Mouse (Mus musculus) lung, adult 2 months (tissue): ENCODE data around the gene Pou6f1. TPM values are rescaled to one million over a fixed set of nuclear protein-coding genes. Genes with fewer than 3 reads are reported as not detected.
"Not testable (repeated sequence)": the region's sequence is repeated elsewhere in the genome, so short reads cannot be mapped to it uniquely, and the experiment has no call there.

Source experiments
- DNase-seq: peaks from one replicate; pipeline ENCODE4 v3.0.0; 2022
- H3K4me1 ChIP-seq: fragments of 200-500 bp; 2 replicates; pipeline ENCODE4 v1.6.1; 2011; ENCODE audit warnings: low read length; ENCODE audit not compliant: control insufficient read depth, insufficient read depth
- H3K4me3 ChIP-seq: fragments of 200-500 bp; replicated peaks from 2 replicates; pipeline ENCODE3; 2011; ENCODE audit warnings: low read depth, mild to moderate bottlenecking, control low read depth, low read length; ENCODE audit errors: extremely low read depth
- CTCF ChIP-seq: fragments of 200-500 bp; IDR thresholded peaks from 2 replicates; pipeline ENCODE4 v1.5.1; 2011; ENCODE audit warnings: mild to moderate bottlenecking, low read length, control low read depth; ENCODE audit not compliant: insufficient read depth
- POLR2A ChIP-seq: fragments of 200-500 bp; IDR thresholded peaks from 2 replicates; pipeline ENCODE4 v1.6.1; 2011; ENCODE audit warnings: low read depth, mild to moderate bottlenecking, control low read depth, low read length, borderline replicate concordance; ENCODE audit errors: extremely low read depth
- WGBS: fragments of 180-500 bp; shearing (Covaris S2); methylation state at CpG from one replicate; pipeline ENCODE4 v1.1.7; 2018; 5-methylcytosine and 5-hydroxymethylcytosine counted together
- polyA plus RNA-seq: library from polyadenylated mRNA; depleted of rRNA; stranded (reverse); fragments of >200 nt; gene quantifications from 2 replicates; pipeline ENCODE4 v1.2.3, GENCODE M21; 2012

The Pou6f1 gene
- polyA plus RNA-seq, 1 experiment: 40.2 TPM

- WGBS: 43% methylated on average over 7 of the region's 7 CpGs
- TF ChIP-seq POLR2A: no peak
- peaks cover 14% of the 10 kb centered on the region for H3K4me1 ChIP-seq
- no peak overlapping the region for H3K4me3 ChIP-seq
- no peak for DNase-seq
Observed at GRCm38 (mm10) chr15:100622164-100622563, 22.4 kb upstream of the Pou6f1 start.

- WGBS: 43% methylated on average over 9 of the region's 9 CpGs
Observed at GRCm38 (mm10) chr15:100621671-100622070, 21.9 kb upstream of the Pou6f1 start.

GRCm38 (mm10) chr15:100619200-100619599 is 19.4 kb upstream of the Pou6f1 start:
- H3K4me1 ChIP-seq: peaks cover 20% of the 10 kb centered on the region
- DNase-seq: no peak
- WGBS: 50% methylated on average over 7 of the region's 7 CpGs
- no peak overlapping the region for H3K4me3 ChIP-seq
- TF ChIP-seq CTCF (no peak), POLR2A (no peak)

More at GRCm38 (mm10) chr15:100621671-100622070, 21.9 kb upstream of the Pou6f1 start:
- H3K4me3 ChIP-seq, DNase-seq: not testable (repeated sequence)
- H3K4me1 ChIP-seq: peaks cover 14% of the 10 kb centered on the region

GRCm38 (mm10) chr15:100616221-100616620 is 16.4 kb upstream of the Pou6f1 start:
- H3K4me1 ChIP-seq: peaks cover 20% of the 10 kb centered on the region
- 0% methylated on average over 19 of the region's 19 CpGs for WGBS
- DNase-seq: no peak
- H3K4me3 ChIP-seq: peak overlapping the region; percentile 90
- TF ChIP-seq POLR2A: no peak
- no peak for TF ChIP-seq CTCF

GRCm38 (mm10) chr15:100615825-100616220 is 16.0 kb upstream of the Pou6f1 start:
- peak overlapping the region; percentile 90 for H3K4me3 ChIP-seq
- TF ChIP-seq CTCF (no peak), POLR2A (no peak)
- DNase-seq: peak; percentile 84
- under 1% methylated on average over 43 of the region's 43 CpGs for WGBS
- peaks cover 20% of the 10 kb centered on the region for H3K4me1 ChIP-seq

- Histone ChIP-seq H3K4me3 (peak within 1 kb of the TSS; percentile 98), H3K4me1 (peaks cover 20% of the 10 kb centered on the region)
- WGBS: 1% methylated on average over 85 of the region's 99 CpGs
- TF ChIP-seq POLR2A (peak; percentile 97), CTCF (no peak)
- peak; percentile 97 for DNase-seq
Observed at GRCm38 (mm10) chr15:100614996-100615824, 15.4 kb upstream of the Pou6f1 start, which contains the start of gene Dazap2. Gene Dazap2 (plus strand): TSS chr15:100615349.

GRCm38 (mm10) chr15:100614218-100614995 is 14.6 kb upstream of the Pou6f1 start:
- Histone ChIP-seq H3K4me1 (peaks cover 20% of the 10 kb centered on the region), H3K4me3 (peak overlapping the region; percentile 98)
- WGBS: 8% methylated on average over 43 of the region's 43 CpGs
- DNase-seq: no peak
- no peak for TF ChIP-seq CTCF
- TF ChIP-seq POLR2A: 0 out of 2 replicates have a peak, but pooled peaks have one; percentile 38

GRCm38 (mm10) chr15:100613584-100613983 is 13.8 kb upstream of the Pou6f1 start:
- peak overlapping the region; percentile 14 for H3K4me3 ChIP-seq
- peak; percentile 82 for TF ChIP-seq CTCF
- no peak for TF ChIP-seq POLR2A
- peak; percentile 76 for DNase-seq
- 7% methylated on average over 16 of the region's 16 CpGs for WGBS
- peaks cover 17% of the 10 kb centered on the region for H3K4me1 ChIP-seq

GRCm38 (mm10) chr15:100612432-100612831 is 12.6 kb upstream of the Pou6f1 start:
- peak; percentile 32; the same call in 1 of the 2 replicates for TF ChIP-seq CTCF
- no peak for TF ChIP-seq POLR2A
- WGBS: 52% methylated on average over 2 of the region's 2 CpGs
- no peak for DNase-seq
- Histone ChIP-seq H3K4me1 (peaks cover 17% of the 10 kb centered on the region), H3K4me3 (no peak overlapping the region)

- no peak for DNase-seq
- H3K4me3 ChIP-seq: no peak overlapping the region
- H3K4me1 ChIP-seq: peaks cover 17% of the 10 kb centered on the region
- TF ChIP-seq POLR2A (no peak), CTCF (no peak)
- 73% methylated on average over 7 of the region's 7 CpGs for WGBS
Observed at GRCm38 (mm10) chr15:100611951-100612350, 12.2 kb upstream of the Pou6f1 start.

GRCm38 (mm10) chr15:100606677-100607076 is 6.9 kb upstream of the Pou6f1 start:
- H3K4me1 ChIP-seq, DNase-seq, H3K4me3 ChIP-seq: not testable (repeated sequence)
- 86% methylated on average over 8 of the region's 8 CpGs for WGBS
